Mouse (Mus musculus) G1E-ER4 (cell line): ENCODE data around the gene Il1r1. TPM values are rescaled to one million over a fixed set of nuclear protein-coding genes. Genes with fewer than 3 reads are reported as not detected.

Experiments
- GATA1 ChIP-seq: IDR thresholded peaks from one replicate; pipeline ENCODE4 v1.8.0; 2012; ENCODE audit warnings: low read length, inconsistent platforms
- polyA plus RNA-seq: library from polyadenylated mRNA; stranded (reverse); fragments of >175 nt; gene quantifications from 2 replicates; pipeline ENCODE4 v1.2.3, GENCODE M21; 2012

The Il1r1 gene
- polyA plus RNA-seq, 1 experiment: not detected

DNA sequence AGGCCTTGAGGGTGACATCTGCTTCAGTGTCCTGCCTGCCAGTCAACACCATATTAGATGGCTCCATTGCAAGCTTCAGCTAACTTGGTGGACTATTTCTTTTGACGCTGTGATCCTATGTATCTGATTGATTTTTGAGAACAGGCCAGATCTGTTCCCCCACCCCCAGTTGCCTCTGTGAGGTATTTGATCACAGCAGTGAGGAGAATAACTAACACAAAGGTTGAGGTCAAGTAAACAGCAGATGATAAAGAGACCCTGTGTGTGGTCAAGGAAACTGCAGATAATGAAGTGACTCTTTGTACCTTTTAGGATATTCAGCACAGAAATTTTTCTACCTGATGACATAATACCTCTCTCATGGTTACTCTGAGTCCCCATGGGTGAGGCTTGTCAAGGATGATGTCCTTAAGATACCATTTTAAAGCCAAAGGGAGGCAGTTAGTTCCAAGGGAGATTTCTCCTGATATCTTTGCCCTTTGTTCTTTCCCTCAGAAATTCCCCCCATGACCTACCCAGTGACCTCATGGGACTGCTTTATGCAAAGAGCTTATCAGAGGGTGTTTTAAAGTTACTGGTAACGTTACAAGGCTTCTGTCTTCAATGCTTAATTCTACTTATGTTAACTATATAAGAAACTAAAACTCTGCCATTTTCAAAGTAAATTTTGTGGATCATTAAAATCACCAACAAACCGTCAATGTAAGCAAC lies 29.6 kb downstream of the Il1r1 start:
- TF ChIP-seq GATA1: no peak

DNA sequence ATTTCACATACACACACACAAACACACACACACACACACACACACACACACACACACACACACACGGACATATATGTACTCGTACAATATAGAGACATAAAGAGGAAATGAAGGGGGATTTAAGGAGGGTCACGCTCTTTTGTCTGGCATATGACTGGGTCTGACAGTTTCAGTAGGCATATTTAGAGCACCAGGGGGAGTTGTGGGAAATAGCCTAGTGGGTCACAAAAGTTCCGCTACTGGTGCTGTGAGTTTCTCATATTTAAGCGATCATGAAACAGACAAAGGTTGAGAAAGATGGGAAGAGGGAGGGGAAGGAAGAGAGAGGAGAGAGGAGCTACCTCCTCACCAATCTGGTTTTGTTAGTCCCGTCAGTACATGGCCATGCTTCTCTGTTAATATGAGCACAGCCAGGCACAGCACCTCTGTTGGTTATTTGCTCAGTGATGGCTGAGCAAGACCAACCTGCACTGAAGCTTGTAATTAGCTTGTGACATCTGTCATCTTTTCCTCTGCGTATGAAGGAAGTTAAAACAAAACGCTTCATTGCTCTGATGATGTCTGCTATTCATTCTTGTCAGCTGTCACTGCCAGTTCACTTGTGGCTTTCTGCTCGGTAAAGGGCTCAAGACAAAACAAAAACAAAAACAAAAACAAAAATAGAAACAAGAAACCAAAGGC lies 37.7 kb downstream of the Il1r1 start:
- no peak for TF ChIP-seq GATA1

DNA sequence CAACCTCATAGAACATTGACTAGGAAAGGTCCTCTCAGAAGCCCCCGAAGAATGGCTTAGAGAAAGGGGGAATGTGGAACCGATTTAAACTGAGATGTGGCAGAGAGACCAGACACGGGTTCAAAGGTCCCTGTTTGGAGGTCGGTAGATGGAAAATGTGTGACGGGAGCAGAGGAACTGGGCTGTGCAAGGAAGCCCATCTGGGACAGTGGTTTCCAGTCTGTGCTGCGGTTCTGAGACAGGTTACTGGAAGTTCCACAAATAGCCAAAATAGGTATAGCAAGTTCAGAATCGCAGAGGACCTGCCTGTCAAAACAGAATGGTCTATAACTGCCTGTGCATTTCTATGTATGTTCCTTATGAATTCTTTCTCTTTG lies 38.2 kb downstream of the Il1r1 start:
- no peak for TF ChIP-seq GATA1

GRCm38 (mm10) chr1:40263679-40264078 lies 38.8 kb downstream of the Il1r1 start:
- no peak for TF ChIP-seq GATA1

DNA sequence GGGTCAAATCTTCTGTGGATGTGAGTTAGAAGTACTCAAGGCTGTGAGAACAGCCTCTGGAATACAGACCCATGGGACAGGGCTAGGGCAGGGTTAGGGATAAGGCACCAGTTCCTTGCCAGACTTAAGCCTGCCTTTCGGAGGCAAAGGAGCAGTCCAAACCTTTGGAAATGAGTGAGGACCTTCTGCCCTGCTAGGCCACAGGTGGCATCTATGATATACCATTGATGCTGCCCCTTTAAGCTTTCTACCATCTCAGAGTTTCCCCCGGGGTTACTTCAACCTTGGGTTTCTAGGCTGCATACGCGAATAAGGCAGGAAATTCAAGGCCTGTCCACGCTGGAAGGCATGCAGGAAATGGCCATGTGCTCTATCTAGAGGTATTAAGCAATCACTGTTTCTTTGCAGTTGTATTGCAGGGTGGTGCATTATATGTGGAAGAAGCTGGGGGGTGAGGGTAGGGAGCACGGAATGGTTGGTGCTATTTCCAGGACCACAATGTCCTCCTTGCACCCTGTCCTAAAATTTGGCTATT lies 40.5 kb downstream of the Il1r1 start:
- TF ChIP-seq GATA1: no peak

DNA sequence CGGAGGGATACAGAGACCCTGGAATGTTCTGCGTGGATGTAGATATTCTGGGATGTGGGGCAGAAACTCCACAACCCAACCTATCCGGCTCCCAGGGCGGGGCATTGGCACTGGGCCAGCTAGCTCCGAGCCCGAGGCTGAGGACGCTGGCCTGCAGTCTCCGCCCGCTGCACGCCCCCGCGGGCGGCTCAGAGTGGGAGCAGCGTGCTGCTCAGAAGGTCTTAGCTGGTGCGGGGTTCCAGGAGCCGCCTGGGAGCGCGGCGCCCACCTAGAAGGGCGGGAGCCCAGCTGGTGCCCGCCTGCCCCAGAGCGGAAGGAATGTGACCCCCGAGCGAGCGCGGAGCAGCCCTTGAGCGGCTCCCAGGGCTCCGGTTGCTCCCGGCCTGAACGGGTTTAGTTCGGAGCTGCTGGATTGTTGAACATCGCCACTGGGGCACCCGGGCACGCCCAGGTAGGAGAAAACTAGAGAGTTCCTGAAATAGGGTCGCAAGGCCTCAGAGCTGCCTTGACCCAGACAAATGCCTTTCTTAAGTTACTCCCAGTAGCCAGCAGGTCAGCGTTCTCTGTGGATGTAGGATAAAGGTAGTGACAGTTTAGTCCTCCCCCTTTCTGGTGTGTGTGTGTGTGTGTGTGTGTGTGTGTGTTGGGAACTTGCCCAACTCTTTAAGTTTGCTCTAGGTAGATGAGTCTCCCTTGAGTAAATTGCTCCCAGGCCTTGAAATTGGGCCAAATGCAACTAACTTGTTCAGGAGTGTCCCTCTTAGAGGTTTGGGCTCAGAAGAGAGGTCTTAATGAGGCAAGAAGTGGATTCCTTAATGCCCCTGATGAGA lies 41.8 kb downstream of the Il1r1 start:
- TF ChIP-seq GATA1: no peak

GRCm38 (mm10) chr1:40267846-40268245 lies 43.0 kb downstream of the Il1r1 start:
- no peak for TF ChIP-seq GATA1

GRCm38 (mm10) chr1:40268536-40268935 lies 43.7 kb downstream of the Il1r1 start:
- no peak for TF ChIP-seq GATA1

DNA sequence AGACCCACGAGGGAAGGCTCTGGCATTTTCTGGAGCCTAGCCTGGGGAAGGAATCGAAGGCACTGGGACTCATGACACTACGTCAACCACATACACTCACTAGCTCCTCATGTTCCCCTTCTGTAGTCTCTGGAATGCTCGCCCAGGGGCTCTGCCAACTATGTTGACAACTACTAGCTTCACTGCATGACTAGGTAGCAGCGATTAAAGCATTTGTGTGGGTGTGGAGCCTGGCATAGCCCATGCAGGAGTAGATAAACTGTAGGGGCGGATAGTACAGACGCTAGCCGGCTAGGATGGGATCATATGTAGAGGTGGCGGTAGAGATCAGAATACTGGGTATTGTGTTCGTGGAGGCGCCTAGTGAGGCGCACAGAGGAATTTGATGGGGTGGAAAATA lies 45.5 kb downstream of the Il1r1 start:
- no peak for TF ChIP-seq GATA1

DNA sequence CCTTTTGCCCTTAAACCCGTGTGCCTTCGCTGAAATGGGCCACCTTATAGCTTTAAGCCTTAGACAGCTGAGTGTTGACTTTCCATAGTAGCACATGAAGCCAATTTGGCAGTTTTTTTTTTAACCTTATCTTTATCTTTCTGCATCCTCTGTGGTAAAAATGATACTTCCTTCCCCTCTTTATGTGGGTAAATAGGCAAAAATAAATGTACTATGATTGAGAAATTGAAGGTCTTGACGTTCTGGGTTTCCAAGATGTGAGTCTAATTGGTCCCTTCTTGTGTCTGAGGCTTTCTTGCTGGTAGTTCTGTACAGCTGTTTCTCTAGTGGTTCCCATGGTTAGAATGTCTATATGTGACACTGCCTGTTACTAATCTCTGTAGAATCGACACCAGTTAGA lies 46.2 kb downstream of the Il1r1 start:
- TF ChIP-seq GATA1: no peak

GRCm38 (mm10) chr1:40271486-40272055 lies 46.7 kb downstream of the Il1r1 start:
- no peak for TF ChIP-seq GATA1

DNA sequence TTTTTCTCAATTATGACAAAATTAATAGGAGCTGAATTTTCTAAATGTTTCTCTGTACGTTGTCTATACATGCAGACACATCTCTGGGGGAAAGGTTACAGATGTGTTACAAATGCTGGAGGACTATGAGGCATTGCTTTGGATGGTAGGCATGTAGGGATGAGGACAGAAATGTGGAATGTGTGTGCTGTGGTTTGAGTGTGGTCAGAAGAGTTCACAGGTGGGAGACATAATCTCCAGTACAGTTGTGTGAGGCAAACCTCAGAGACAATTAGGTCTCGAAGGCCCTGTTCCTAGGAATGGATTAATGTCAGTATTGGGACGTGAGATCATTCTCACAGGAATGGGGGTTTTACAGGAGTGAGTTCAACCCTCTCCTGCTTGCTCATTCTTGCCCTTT lies 47.3 kb downstream of the Il1r1 start:
- TF ChIP-seq GATA1: no peak

- TF ChIP-seq GATA1: no peak
These were observed 48.6 kb downstream of the Il1r1 start for GRCm38 (mm10) chr1:40273491-40273890.

- no peak for TF ChIP-seq GATA1
These were observed 50.6 kb downstream of the Il1r1 start for GRCm38 (mm10) chr1:40275285-40276013.

GRCm38 (mm10) chr1:40277944-40278343 lies 53.1 kb downstream of the Il1r1 start:
- TF ChIP-seq GATA1: no peak
